Mouse (Mus musculus): ENCODE data around the gene Ankrd6. TPM values are rescaled to one million over a fixed set of nuclear protein-coding genes. Genes with fewer than 3 reads are reported as not detected.
"Not testable (repeated sequence)": the region's sequence is repeated elsewhere in the genome, so short reads cannot be mapped to it uniquely, and the experiment has no call there.

Gene Ankrd6
- polyA plus RNA-seq, 1 experiment from 2014 or later, result 8.3 TPM

DNA sequence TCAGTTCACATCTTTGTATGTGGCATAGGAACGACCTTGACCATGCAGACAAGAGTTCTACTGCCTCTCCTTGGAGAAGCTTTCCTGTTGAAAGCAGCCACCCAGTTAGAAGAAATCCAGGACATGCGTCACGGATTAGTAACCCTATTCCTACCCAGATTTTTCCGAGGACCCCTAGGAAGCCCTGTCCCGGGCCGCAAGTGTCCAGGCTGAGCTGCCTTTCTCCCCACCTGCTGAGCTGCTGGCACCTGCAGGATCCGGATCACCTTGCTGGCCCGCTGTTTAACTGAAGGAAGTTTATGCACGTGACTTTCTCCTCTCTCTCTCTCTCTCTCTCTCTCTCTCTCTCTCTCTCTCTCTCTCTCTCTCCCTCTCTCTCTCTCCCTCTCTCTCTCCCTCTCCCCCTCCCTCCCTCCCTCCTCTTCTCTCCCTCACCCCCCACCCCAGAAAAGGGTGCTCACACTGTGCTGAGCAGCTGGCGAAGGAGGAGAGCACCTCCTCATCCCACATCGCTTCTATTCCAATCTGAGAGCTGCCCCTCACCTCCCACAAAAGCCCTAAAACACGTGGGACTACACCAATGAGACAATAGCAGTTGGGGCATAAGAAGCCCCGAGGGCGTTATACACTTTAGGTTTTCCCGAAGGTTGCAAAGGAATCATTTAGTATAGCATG, 31.5 kb upstream of the Ankrd6 start:
- Histone ChIP-seq H3K27ac (peak overlapping the region; percentile 99), H3K9me3 (no peaks in the 10 kb centered on the region), H3K4me3 (peak overlapping the region; percentile 97), H3K36me3 (no peaks in the 10 kb centered on the region), H3K4me1 (peaks cover 48% of the 10 kb centered on the region), H3K27me3 (ENCODE audit: insufficient read depth, poor library complexity, severe bottlenecking) (no peaks in the 10 kb centered on the region)
- 2% methylated on average over 15 of the region's 15 CpGs for WGBS
- DNase-seq (ENCODE audit: low spot score), result no peak

- no peak for DNase-seq (ENCODE audit: low spot score)
These were observed 31.0 kb upstream of the Ankrd6 start for GRCm38 (mm10) chr4:32981617-32982016.

DNA sequence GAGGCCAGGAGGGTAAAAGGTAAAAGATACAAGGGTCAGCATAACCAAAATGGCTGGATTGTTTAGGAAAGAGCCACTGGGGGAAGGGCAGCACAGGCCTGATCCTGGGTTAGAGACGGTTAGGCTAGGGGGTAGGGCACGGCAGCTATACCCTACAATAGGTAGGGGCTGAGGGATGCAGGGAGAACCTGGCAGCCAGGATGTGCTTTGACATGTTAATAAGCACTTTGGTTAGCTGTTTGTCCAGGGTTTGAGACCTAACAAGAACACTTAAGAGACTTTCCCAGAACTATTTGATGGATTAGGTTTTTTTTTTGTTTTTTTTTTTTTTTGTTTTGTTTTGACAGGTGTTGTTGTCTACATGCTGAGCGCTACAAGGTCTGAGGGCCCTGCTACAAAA, 29.4 kb upstream of the Ankrd6 start:
- Histone ChIP-seq H3K4me3 (no peak overlapping the region), H3K27me3 (ENCODE audit: insufficient read depth, poor library complexity, severe bottlenecking) (no peaks in the 10 kb centered on the region), H3K9me3 (no peaks in the 10 kb centered on the region), H3K36me3 (no peaks in the 10 kb centered on the region), H3K4me1 (peaks cover 29% of the 10 kb centered on the region), H3K27ac (no peak overlapping the region)
- no peak for DNase-seq (ENCODE audit: low spot score)
- 85% methylated on average over 3 of the region's 3 CpGs for WGBS

More at GRCm38 (mm10) chr4:32981617-32982016, 31.0 kb upstream of the Ankrd6 start:
- Histone ChIP-seq H3K4me3 (peak overlapping the region; percentile 97), H3K4me1 (peaks cover 42% of the 10 kb centered on the region), H3K27ac (peak overlapping the region; percentile 99), H3K27me3 (ENCODE audit: insufficient read depth, poor library complexity, severe bottlenecking) (no peaks in the 10 kb centered on the region), H3K9me3 (no peaks in the 10 kb centered on the region), H3K36me3 (no peaks in the 10 kb centered on the region)
- 4% methylated on average over 5 of the region's 5 CpGs for WGBS

DNA sequence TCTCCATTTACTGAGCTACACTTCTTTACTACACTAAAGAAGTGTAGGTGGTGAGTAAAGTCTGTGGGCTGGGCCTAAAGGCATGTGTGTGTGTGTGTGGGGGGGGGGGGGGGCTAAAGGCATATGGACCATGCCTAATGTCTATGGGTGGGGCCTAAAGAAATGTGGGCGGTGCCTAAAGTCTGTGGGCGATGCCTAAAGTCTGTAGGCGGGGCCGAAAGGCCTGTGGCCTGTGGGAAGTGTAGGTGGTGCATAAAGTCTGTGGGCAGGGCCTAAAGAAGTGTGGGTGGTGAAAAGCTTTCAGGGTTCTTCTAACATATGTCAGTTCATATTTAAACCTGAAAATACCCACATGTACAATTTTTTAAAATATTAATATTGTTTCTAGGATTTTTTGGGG, 26.7 kb upstream of the Ankrd6 start:
- Histone ChIP-seq H3K27me3 (ENCODE audit: insufficient read depth, poor library complexity, severe bottlenecking) (no peaks in the 10 kb centered on the region), H3K4me1 (peaks cover 14% of the 10 kb centered on the region), H3K4me3 (no peak overlapping the region), H3K36me3 (no peaks in the 10 kb centered on the region), H3K27ac (no peak overlapping the region), H3K9me3 (no peaks in the 10 kb centered on the region)
- WGBS, result 74% methylated on average over 4 of the region's 4 CpGs
- no peak for DNase-seq (ENCODE audit: low spot score)

DNA sequence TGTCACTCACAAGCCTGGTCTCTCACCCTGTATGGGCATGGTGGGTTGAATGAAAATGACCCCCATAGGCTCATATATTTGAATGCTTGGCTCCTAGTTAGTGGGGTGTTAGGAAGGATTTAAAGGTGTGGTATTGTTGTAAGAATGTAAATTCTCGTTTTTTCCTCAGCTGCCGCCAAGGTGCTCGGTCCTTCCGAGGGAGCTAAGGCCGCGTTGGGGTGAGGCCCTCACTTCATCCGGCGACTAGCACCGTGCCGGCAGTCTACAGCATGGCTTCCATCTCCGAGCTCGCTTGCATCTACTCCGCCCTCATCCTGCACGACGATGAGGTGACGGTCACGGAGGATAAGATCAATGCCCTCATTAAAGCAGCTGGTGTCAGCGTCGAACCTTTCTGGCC, 14.0 kb upstream of the Ankrd6 start:
- 79% methylated on average over 19 of the region's 19 CpGs for WGBS
- H3K27ac ChIP-seq; H3K27me3 ChIP-seq (ENCODE audit: insufficient read depth, poor library complexity, severe bottlenecking); H3K36me3 ChIP-seq; H3K4me1 ChIP-seq; DNase-seq (ENCODE audit: low spot score); H3K4me3 ChIP-seq; H3K9me3 ChIP-seq: not testable (repeated sequence)

- Histone ChIP-seq H3K4me1 (no peaks in the 10 kb centered on the region), H3K4me3 (no peak overlapping the region), H3K36me3 (no peaks in the 10 kb centered on the region), H3K27ac (no peak overlapping the region), H3K9me3 (peaks cover 2% of the 10 kb centered on the region; the same call in 1 of the 2 replicates), H3K27me3 (ENCODE audit: insufficient read depth, poor library complexity, severe bottlenecking) (no peaks in the 10 kb centered on the region)
- 75% methylated on average over 3 of the region's 3 CpGs for WGBS
- no peak for DNase-seq (ENCODE audit: low spot score)
These were observed 10.8 kb upstream of the Ankrd6 start for GRCm38 (mm10) chr4:32961394-32961793.

DNA sequence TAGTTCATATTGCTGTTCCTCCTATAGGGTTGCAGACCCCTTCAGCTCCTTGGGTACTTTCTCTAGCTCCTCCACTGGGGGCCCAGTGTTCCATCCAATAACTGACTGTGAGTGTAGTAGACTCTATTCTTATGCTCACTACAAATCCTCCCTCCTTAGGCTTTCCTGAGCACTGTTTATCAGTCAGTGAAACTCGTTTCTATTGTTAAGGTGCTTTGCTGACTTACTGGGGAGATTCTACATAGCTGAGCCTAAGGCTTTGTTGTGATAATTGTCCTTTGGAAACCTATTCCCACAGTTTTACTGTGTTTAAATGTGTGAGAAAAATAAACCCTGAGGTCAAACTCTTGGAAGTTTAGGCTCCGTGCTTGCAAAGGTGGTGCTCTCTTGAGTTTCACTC, 5.8 kb upstream of the Ankrd6 start:
- peaks cover 2% of the 10 kb centered on the region; the same call in 1 of the 2 replicates for H3K4me1 ChIP-seq
- no peak for DNase-seq (ENCODE audit: low spot score)
- no peaks in the 10 kb centered on the region for H3K9me3 ChIP-seq
- H3K27ac ChIP-seq, result no peak overlapping the region
- peaks cover 3% of the 10 kb centered on the region; the same call in 1 of the 2 replicates for H3K27me3 ChIP-seq (ENCODE audit: insufficient read depth, poor library complexity, severe bottlenecking)
- WGBS, result 59% methylated on average over 2 of the region's 2 CpGs
- H3K4me3 ChIP-seq, result no peak overlapping the region
- no peaks in the 10 kb centered on the region for H3K36me3 ChIP-seq

- no peak for DNase-seq (ENCODE audit: low spot score)
- Histone ChIP-seq H3K27ac (no peak overlapping the region), H3K9me3 (no peaks in the 10 kb centered on the region), H3K27me3 (ENCODE audit: insufficient read depth, poor library complexity, severe bottlenecking) (peaks cover 7% of the 10 kb centered on the region; the same call in 1 of the 2 replicates), H3K36me3 (no peaks in the 10 kb centered on the region), H3K4me3 (peak overlapping the region; percentile 86; the same call in 1 of the 2 replicates), H3K4me1 (peaks cover 20% of the 10 kb centered on the region)
- WGBS, result 6% methylated on average over 7 of the region's 7 CpGs
These were observed 2.0 kb upstream of the Ankrd6 start for GRCm38 (mm10) chr4:32952681-32953080.

DNA sequence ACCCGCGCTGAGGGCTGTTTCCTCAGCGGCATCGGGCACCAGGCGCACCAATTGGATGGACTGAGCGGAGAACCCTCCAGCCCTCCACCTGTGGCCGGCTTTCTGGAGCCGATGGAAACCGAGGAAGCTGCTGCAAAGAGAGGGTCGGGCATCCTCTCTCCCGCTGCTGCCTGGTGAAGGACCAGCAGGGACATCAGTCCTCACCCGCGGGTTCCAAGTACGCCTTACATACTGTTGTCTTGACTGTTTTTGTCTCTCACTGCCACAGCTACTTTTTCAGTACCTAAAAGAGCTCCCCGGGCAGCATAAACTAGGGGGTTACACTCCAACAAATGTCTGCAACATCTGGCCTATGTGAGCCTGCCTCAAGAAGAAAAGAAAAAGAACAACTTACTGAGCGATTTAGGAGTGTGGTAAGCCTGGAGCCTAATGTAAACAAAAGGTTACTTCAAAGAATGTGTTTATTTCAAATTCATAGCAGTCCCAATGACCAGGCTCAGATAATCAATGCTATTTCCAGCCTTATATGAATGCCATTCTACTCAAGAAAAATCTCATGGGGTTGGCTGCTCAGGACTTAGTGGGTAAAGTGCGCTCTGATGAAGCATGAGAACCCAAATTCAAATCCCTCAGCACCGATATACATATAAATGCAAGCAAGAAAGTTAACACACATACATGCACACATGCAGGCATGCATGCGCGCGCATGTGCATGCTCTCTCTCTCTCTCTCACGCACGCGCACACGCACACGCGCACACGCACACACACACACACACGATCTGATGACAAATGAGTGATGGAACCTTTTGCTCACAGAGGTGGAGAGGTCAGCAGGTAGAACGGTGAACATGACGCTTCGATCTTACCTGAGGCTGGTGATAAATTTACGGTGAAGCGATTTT, 647 bp upstream of the Ankrd6 start:
- H3K36me3 ChIP-seq, result no peaks in the 10 kb centered on the region
- DNase-seq (ENCODE audit: low spot score), result no peak
- peak overlapping the region; percentile 86 for H3K4me3 ChIP-seq
- H3K27ac ChIP-seq, result peak overlapping the region; percentile 88
- WGBS, result 4% methylated on average over 34 of the region's 34 CpGs
- no peaks in the 10 kb centered on the region for H3K9me3 ChIP-seq
- H3K4me1 ChIP-seq, result peaks cover 26% of the 10 kb centered on the region
- H3K27me3 ChIP-seq (ENCODE audit: insufficient read depth, poor library complexity, severe bottlenecking), result peaks cover 7% of the 10 kb centered on the region; the same call in 1 of the 2 replicates

DNA sequence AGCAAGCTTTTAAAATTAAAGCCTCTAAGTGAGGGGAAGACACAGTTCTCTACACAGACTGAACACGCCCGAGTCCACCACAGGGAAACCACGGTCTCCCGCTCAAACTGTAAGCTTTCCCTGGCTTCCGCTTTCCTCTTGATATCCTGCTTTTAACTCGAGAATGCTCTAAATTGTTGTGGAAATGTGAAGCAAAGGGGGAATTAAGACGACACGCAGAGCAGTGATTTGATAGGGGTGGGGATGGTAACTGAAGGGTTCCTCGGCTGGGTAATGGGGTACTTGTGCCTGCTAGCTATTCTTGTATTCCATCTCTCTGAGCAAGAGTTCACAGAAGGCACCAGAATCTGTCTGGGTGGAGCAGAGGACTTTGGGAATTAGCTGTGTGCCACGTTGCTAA, 1.9 kb downstream of the Ankrd6 start:
- H3K4me1 ChIP-seq, result peaks cover 26% of the 10 kb centered on the region
- 46% methylated on average over 10 of the region's 10 CpGs for WGBS
- H3K27me3 ChIP-seq (ENCODE audit: insufficient read depth, poor library complexity, severe bottlenecking), result peaks cover 7% of the 10 kb centered on the region; the same call in 1 of the 2 replicates
- no peak overlapping the region for H3K27ac ChIP-seq
- H3K4me3 ChIP-seq, result no peak overlapping the region
- no peaks in the 10 kb centered on the region for H3K36me3 ChIP-seq
- no peak for DNase-seq (ENCODE audit: low spot score)
- no peaks in the 10 kb centered on the region for H3K9me3 ChIP-seq

GRCm38 (mm10) chr4:32947631-32948030, 3.0 kb downstream of the Ankrd6 start:
- peaks cover 26% of the 10 kb centered on the region for H3K4me1 ChIP-seq
- H3K9me3 ChIP-seq, result no peaks in the 10 kb centered on the region
- H3K27ac ChIP-seq, result peak overlapping the region; percentile 69
- H3K4me3 ChIP-seq, result peak overlapping the region; percentile 35; the same call in 1 of the 2 replicates
- peak; percentile 79 for DNase-seq (ENCODE audit: low spot score)
- H3K36me3 ChIP-seq, result no peaks in the 10 kb centered on the region
- WGBS, result 26% methylated on average over 4 of the region's 4 CpGs
- H3K27me3 ChIP-seq (ENCODE audit: insufficient read depth, poor library complexity, severe bottlenecking), result peaks cover 7% of the 10 kb centered on the region; the same call in 1 of the 2 replicates

- H3K27ac ChIP-seq, result no peak overlapping the region
- H3K4me1 ChIP-seq, result peaks cover 17% of the 10 kb centered on the region
- no peak overlapping the region for H3K4me3 ChIP-seq
- no peak for DNase-seq (ENCODE audit: low spot score)
- no peaks in the 10 kb centered on the region for H3K9me3 ChIP-seq
- H3K27me3 ChIP-seq (ENCODE audit: insufficient read depth, poor library complexity, severe bottlenecking), result no peaks in the 10 kb centered on the region
- H3K36me3 ChIP-seq, result no peaks in the 10 kb centered on the region
- WGBS, result 68% methylated on average over 4 of the region's 4 CpGs
These were observed 9.7 kb downstream of the Ankrd6 start for GRCm38 (mm10) chr4:32940984-32941383.

- no peak overlapping the region for H3K4me3 ChIP-seq
- no peaks in the 10 kb centered on the region for H3K9me3 ChIP-seq
- no peaks in the 10 kb centered on the region for H3K27me3 ChIP-seq (ENCODE audit: insufficient read depth, poor library complexity, severe bottlenecking)
- 76% methylated on average over 5 of the region's 5 CpGs for WGBS
- no peaks in the 10 kb centered on the region for H3K36me3 ChIP-seq
- DNase-seq (ENCODE audit: low spot score), result no peak
- H3K27ac ChIP-seq, result no peak overlapping the region
- peaks cover 17% of the 10 kb centered on the region for H3K4me1 ChIP-seq
These were observed 10.7 kb downstream of the Ankrd6 start for GRCm38 (mm10) chr4:32939964-32940363.

Data from heart, embryonic 10.5 days (tissue).